In genomic region chr4:119921022-119921717, GRCm38 (mm10) we compare ENCODE assay signal across 11 mouse cellular contexts.
DNase-seq lines count a peak whose midpoint lies in the region; TF ChIP-seq lines count a peak whose summit lies in the region.
"Had no signal": no experiment of that assay in that cellular context is flagged by ENCODE, and none has a peak within 500 bp of the region (broad histone marks: within the 10 kb centered on the region; RNA-seq: fewer than 3 reads in every experiment).

No protein-coding gene starts in this region.

- peaks cover 21 to 40% of the 10 kb centered on the region in 2 experiments for H3K4me1 ChIP-seq in CH12.LX (ENCODE audit: control insufficient read depth in 1 of 2, insufficient read depth in 2 of 2)
- H3K4me1 ChIP-seq in small intestine, adult 2 months (ENCODE audit: control insufficient read depth, insufficient read depth, insufficient read length, low read length), result peaks cover under 1% of the 10 kb centered on the region; the same call in 1 of the 2 replicates
- H3K4me1 ChIP-seq: liver, embryonic 13.5 days had no signal

- H3K4me3 ChIP-seq in layer of hippocampus, adult 2 months, result no peak overlapping the region
- peak overlapping the region in 1 of 3 experiments; percentile 5 for H3K4me3 ChIP-seq in CH12.LX (replicated peaks in 1 of 3; ENCODE audit: low read depth in 2 of 3, low read length in 2 of 3, poor library complexity in 1 of 3)
- H3K4me3 ChIP-seq in small intestine, adult 2 months (ENCODE audit: low read depth, low read length), result no peak overlapping the region
- H3K4me3 ChIP-seq: liver, embryonic 13.5 days; myocyte had no signal

- in situ Hi-C loops in CH12.LX (cut with MboI; ENCODE audit: low pct_ligation_motif_present, low pct_unique_long_range_greater_than_20kb, low sequenced_read_pairs), result loop anchor here (5.0 kb wide), 1 partner anchor 36 kb away; no protein-coding TSS in a partner anchor

- peak; percentile 38; the same call in 1 of the 2 replicates for TF ChIP-seq EP300 in CH12.LX (IDR thresholded peaks at IDR 0.05; ENCODE audit: low read length)

- dilution Hi-C loops in CH12.LX (cut with MboI; ENCODE audit: extremely low pct_ligation_motif_present, extremely low pct_unique_long_range_greater_than_20kb, low sequenced_read_pairs), result no loop called here

- peaks cover 0 to 2% of the 10 kb centered on the region in 2 experiments for H3K36me3 ChIP-seq in CH12.LX (replicated peaks in 1 of 2; ENCODE audit: control insufficient read depth in 1 of 2, insufficient read depth in 1 of 2, low read length in 1 of 2)
- H3K36me3 ChIP-seq in small intestine, adult 2 months (ENCODE audit: control insufficient read depth, insufficient read depth, low read length), result no peaks in the 10 kb centered on the region
- H3K36me3 ChIP-seq: liver, embryonic 13.5 days had no signal

- H3K27me3 ChIP-seq in CH12.LX (replicated peaks), result no peaks in the 10 kb centered on the region
- no peaks in the 10 kb centered on the region for H3K27me3 ChIP-seq in small intestine, adult 2 months (ENCODE audit: control insufficient read depth, insufficient read depth, low read length)
- H3K27me3 ChIP-seq: liver, embryonic 13.5 days had no signal

- peak; percentile 30 to 49 for DNase-seq in cerebellum, postnatal 25 days
- DNase-seq in cerebellum, adult 11-12 months, result no peak
- no peak for DNase-seq in layer of hippocampus, adult 2 months (ENCODE audit: low spot score in 2 of 2)
- no peak for DNase-seq in layer of hippocampus, adult 9-10 months (ENCODE audit: low spot score)
- DNase-seq in CH12.LX (ENCODE audit: extremely low read depth), result peak; percentile 80
- no peak for DNase-seq in layer of hippocampus, adult 11-12 months (ENCODE audit: low spot score)
- no peak for DNase-seq in right cerebral cortex, adult 18-20 months
- DNase-seq: gastrocnemius, postnatal 36 days; liver, embryonic 13.5 days had no signal

- no peaks in the 10 kb centered on the region for H3K79me2 ChIP-seq in CH12.LX (replicated peaks; ENCODE audit: control insufficient read depth, extremely low read depth, insufficient read depth, poor library complexity, severe bottlenecking)

- TF ChIP-seq CTCF in layer of hippocampus, adult 2 months (conservative IDR thresholded peaks at IDR 0.05), result peak; percentile 49
- TF ChIP-seq CTCF in CH12.LX (conservative IDR thresholded peaks at IDR 0.05 in 1 of 2, IDR thresholded peaks at IDR 0.05 in 1 of 2; ENCODE audit: low read depth in 2 of 2, low read length in 2 of 2), result peak in 1 of 2 experiments; percentile 84; a peak in 3 of 4 replicates
- TF ChIP-seq CTCF in small intestine, adult 2 months (IDR thresholded peaks at IDR 0.05; ENCODE audit: extremely low read depth, insufficient read length, insufficient replicate concordance, low read depth, low read length), result peak; percentile 14; the same call in 1 of the 2 replicates

- TF ChIP-seq RAD21 in CH12.LX (IDR thresholded peaks at IDR 0.05; ENCODE audit: low read depth, low read length), result peak; percentile 90

- no peak overlapping the region for H3K4me2 ChIP-seq in CH12.LX (ENCODE audit: insufficient read depth, low read depth, poor library complexity, severe bottlenecking)
- H3K4me2 ChIP-seq: liver, embryonic 13.5 days had no signal

- H3K9ac ChIP-seq in CH12.LX (ENCODE audit: insufficient read depth, low read depth), result no peak overlapping the region
- H3K9ac ChIP-seq: liver, embryonic 13.5 days had no signal

- peaks cover 23% of the 10 kb centered on the region for H3K9me3 ChIP-seq in CH12.LX (replicated peaks; ENCODE audit: low read length)
- H3K9me3 ChIP-seq: liver, embryonic 13.5 days had no signal

- no peak overlapping the region for H3K27ac ChIP-seq in layer of hippocampus, adult 2 months
- peak overlapping the region; percentile 50; the same call in 1 of the 2 replicates for H3K27ac ChIP-seq in CH12.LX (ENCODE audit: insufficient read depth, low read depth)
- no peak overlapping the region for H3K27ac ChIP-seq in small intestine, adult 2 months (ENCODE audit: insufficient read depth, low read depth, low read length)
- H3K27ac ChIP-seq: liver, embryonic 13.5 days had no signal

- 83% methylated on average over 12 of the region's 12 CpGs for WGBS in small intestine, adult 2 months

- no peak for TF ChIP-seq POLR2A in CH12.LX (IDR thresholded peaks at IDR 0.05; ENCODE audit: low read depth, low read length)
- no peak for TF ChIP-seq POLR2A in small intestine, adult 2 months (IDR thresholded peaks at IDR 0.05; ENCODE audit: low read depth, low read length)

TF ChIP-seq in CH12.LX, 34 proteins besides CTCF, POLR2A, EP300 and RAD21:
- TF ChIP-seq UBTF (IDR thresholded peaks at IDR 0.05; ENCODE audit: low read depth, low read length) (no peak), SIN3A (IDR thresholded peaks at IDR 0.05; ENCODE audit: low read length) (no peak), CHD2 (IDR thresholded peaks at IDR 0.05; ENCODE audit: low read length) (no peak), ZMIZ1 (IDR thresholded peaks at IDR 0.05; ENCODE audit: low read depth, low read length) (no peak), E2F4 (IDR thresholded peaks at IDR 0.05; ENCODE audit: insufficient replicate concordance, low read depth, low read length) (no peak), CHD1 (IDR thresholded peaks at IDR 0.05; ENCODE audit: low read depth, low read length) (no peak), ZKSCAN1 (IDR thresholded peaks at IDR 0.05; ENCODE audit: borderline replicate concordance, low read depth, low read length) (no peak), TCF12 (IDR thresholded peaks at IDR 0.05; ENCODE audit: low read depth, low read length) (no peak), MYC (IDR thresholded peaks at IDR 0.05; ENCODE audit: low read depth, low read length) (peak; percentile 87; the same call in 1 of the 2 replicates), USF1 (IDR thresholded peaks at IDR 0.05; ENCODE audit: low read depth, low read length) (no peak), MAFK (IDR thresholded peaks at IDR 0.05; ENCODE audit: insufficient replicate concordance, low read length) (no peak), PAX5 (IDR thresholded peaks at IDR 0.05; ENCODE audit: low read length) (no peak), ETS1 (conservative IDR thresholded peaks at IDR 0.05; ENCODE audit: low read depth, low read length) (peak; percentile 38; the same call in 1 of the 2 replicates), GABPA (IDR thresholded peaks at IDR 0.05; ENCODE audit: insufficient replicate concordance, low read depth, low read length) (no peak), MXI1 (IDR thresholded peaks at IDR 0.05; ENCODE audit: low read depth, low read length) (no peak), ZC3H11A (IDR thresholded peaks at IDR 0.05; ENCODE audit: low read depth, low read length) (peak; percentile 88), NRF1 (IDR thresholded peaks at IDR 0.05; ENCODE audit: low read depth, low read length) (no peak), NELFE (IDR thresholded peaks at IDR 0.05; ENCODE audit: low read depth, low read length) (no peak), MAZ (IDR thresholded peaks at IDR 0.05; ENCODE audit: low read depth, low read length) (0 out of 2 replicates have a peak, but pooled peaks have one; percentile 17), RCOR1 (conservative IDR thresholded peaks at IDR 0.05; ENCODE audit: low read depth, low read length) (no peak), HCFC1 (IDR thresholded peaks at IDR 0.05; ENCODE audit: low read depth, low read length) (no peak), JUND (conservative IDR thresholded peaks at IDR 0.05; ENCODE audit: low read depth, low read length) (no peak), MAX (IDR thresholded peaks at IDR 0.05; ENCODE audit: low read length) (peak; percentile 72), JUN (IDR thresholded peaks at IDR 0.05; ENCODE audit: insufficient read depth, low read depth, low read length) (no peak), BHLHE40 (IDR thresholded peaks at IDR 0.05; ENCODE audit: low read depth, low read length) (peak; percentile 50; the same call in 1 of the 2 replicates), ZNF384 (IDR thresholded peaks at IDR 0.05; ENCODE audit: low read depth, low read length) (0 out of 2 replicates have a peak, but pooled peaks have one; percentile 7), TBP (conservative IDR thresholded peaks at IDR 0.05; ENCODE audit: low read depth, low read length) (no peak), ELF1 (IDR thresholded peaks at IDR 0.05; ENCODE audit: low read depth, low read length) (no peak), MEF2A (IDR thresholded peaks at IDR 0.05; ENCODE audit: borderline replicate concordance, low read depth, low read length) (no peak), SMC3 (IDR thresholded peaks at IDR 0.05; ENCODE audit: low read depth, low read length) (peak; percentile 97), IRF4 (IDR thresholded peaks at IDR 0.05; ENCODE audit: low read depth, low read length) (peak; percentile 39; the same call in 1 of the 2 replicates)

Comparison
In these comparisons a context has a peak if more than half of its experiments do, and no peak if none do; other contexts are left out.
1. DNase-seq: peak in cerebellum, postnatal 25 days (2 of 2) and CH12.LX (single experiment); none in cerebellum, adult 11-12 months (single experiment), layer of hippocampus, adult 2 months (0 of 2), layer of hippocampus, adult 9-10 months (single experiment), layer of hippocampus, adult 11-12 months (single experiment) and right cerebral cortex, adult 18-20 months (single experiment).